Mouse (Mus musculus) gastrocnemius, postnatal 10 days (tissue): ENCODE results near the gene Stpg2. TPM values are rescaled to one million over a fixed set of nuclear protein-coding genes. Genes with fewer than 3 reads are reported as not detected.
A peak's percentile ranks its signal among the peaks of the same experiment; 100 is the strongest.
"Not testable (repeated sequence)": the region's sequence is repeated elsewhere in the genome, so short reads cannot be mapped to it uniquely, and the experiment has no call there.

ENCODE experiments used
- DNase-seq: peaks from one replicate; pipeline ENCODE4 v3.0.0; 2021; ENCODE audit warnings: mixed read lengths
- long read RNA-seq, 2 experiments: library from polyadenylated mRNA; stranded (forward); transcript quantifications; one replicate each; pipeline ENCODE4 v2.0.0; 2021
- total RNA-seq, 2 experiments: library from RNA; stranded (reverse); gene quantifications; 2 replicates each; pipeline ENCODE4 v1.2.3; 2021

Stpg2 gene
- not detected for total RNA-seq
- long read RNA-seq, experiment 1: 0 reads
- long read RNA-seq, experiment 2: 0 reads

DNA sequence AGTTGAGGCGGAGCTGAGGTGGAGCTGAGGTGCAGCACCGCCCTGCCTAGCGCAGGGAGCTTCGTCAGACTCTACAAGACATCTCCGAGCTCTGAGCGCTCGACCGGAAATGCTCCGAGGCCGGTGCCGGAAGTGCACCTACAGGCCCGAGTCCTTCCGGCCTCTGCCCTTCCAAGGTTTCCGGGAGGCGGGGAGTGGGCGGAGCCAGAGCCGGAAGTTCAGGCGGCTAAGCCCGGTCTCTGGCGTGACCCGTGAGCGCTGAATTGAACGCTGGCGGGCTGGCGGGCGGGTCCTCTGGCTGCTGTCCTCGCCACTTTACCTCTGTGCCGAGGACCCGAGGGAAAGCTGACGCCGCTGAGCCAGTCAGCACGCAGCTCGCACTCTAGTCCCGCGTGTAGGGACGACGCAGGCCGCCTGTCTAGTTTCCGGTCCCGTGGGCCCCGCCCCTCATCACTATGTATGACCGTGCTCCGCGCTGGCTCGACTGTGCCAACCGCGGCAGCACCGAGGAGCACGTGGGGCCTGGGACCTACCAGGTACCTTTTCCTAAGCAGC lies at the start of gene Stpg2:
Gene Stpg2, plus strand, starts transcription at position 251 of the 555 bp plus-strand sequence.
- DNase-seq: peak; percentile 92

- no peak for DNase-seq
These were observed 43.3 kb upstream of the Stpg2 start for GRCm38 (mm10) chr3:139162146-139162545.

DNA sequence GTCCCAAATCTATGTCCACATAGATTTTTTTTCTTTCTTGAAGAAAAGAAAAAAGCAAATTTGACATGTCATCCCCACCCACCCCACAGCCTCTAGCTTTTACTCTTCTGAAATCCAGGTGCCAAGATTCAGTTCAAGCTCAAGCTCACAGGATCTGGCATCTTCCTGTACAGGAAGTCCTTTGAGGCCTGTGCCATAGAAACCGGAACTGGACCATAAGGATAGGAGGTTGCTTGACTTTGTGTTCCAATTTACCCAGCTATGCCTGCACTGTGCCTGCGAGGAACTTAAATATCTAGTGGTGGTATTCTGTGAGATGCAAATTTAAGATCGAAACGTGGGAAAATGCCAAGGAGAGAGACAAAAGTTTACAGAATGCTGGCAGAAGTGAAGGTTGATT lies 42.8 kb upstream of the Stpg2 start:
- DNase-seq: no peak

DNA sequence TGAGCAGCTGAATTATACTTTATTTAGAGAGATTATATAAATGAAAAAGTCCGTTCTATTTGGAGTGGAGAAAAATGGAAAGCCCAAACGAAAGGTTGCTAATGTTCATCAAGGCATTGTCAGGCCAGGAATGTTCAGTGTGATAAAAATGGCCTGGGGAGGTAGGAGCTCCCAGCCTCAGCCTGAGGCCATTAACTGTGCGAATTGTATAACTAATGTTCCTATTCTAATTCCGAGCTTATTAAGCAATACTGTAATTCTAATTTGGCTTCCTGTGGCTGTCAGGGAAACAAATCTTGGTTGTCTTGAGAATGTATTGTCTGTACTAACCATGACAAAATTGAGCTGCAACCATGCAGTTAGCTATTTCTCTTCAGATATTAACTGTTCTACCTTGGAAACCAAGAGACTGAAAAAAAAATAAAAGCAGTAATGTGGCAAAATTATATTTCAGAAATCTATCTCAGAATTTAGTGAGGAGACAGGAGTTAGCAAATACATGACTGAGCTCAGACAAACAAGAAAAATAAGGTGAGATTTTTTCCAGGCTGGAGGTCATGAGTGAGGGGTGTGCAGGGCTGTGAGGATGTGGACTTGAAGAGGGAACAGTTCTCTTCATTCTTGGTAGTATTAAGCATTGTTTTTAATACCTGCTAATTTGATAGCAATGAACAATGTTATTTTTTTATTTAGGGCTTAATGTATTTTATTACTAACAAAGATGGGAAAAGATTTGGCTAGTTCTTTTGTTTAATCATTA lies 36.8 kb upstream of the Stpg2 start:
- DNase-seq: no peak

GRCm38 (mm10) chr3:139169740-139170139 lies 35.8 kb upstream of the Stpg2 start:
- DNase-seq: no peak

GRCm38 (mm10) chr3:139176936-139177335 lies 28.6 kb upstream of the Stpg2 start:
- no peak for DNase-seq

DNA sequence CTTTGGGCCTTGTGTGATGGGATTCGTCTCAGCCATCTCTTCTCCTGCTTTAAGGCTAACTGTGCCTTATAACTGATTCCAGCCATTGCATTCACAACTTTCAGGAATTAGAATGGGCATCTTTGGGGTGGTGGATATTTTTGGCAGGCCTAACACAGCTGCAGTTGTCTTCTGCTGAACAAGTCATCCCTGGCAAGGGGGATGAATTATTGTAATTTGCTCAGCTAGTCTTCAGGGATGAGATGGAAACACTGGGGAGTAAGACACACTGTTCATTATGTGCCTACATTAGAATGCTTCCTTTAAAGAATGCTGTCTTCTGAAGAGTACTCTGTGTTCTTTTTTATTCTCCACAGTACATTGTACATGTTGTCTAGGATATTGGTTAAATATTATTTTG lies 14.0 kb upstream of the Stpg2 start:
- DNase-seq: no peak

DNA sequence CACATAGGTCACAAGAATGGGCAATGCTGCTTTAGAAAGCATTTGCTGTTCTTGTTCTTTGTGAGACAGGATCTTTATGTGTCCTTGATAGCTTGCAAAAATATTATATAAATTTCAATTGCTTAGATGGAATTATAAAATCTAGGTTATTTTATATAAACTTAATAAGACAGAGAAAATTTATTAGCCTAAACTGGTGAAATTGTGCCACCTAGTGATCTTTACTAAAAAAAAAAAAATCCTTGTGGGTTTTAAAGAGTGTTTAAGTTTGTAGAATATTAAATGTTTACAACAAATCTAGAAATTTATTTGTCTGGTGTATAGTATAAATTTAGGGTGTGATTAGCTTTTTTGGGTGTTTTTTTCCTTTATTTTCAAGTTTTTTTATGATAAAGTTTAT lies 11.6 kb upstream of the Stpg2 start:
- DNase-seq: no peak

GRCm38 (mm10) chr3:139198412-139198811 lies 7.1 kb upstream of the Stpg2 start:
- no peak for DNase-seq

GRCm38 (mm10) chr3:139200324-139200723 lies 5.2 kb upstream of the Stpg2 start:
- no peak for DNase-seq

GRCm38 (mm10) chr3:139216945-139217344 lies 11.5 kb downstream of the Stpg2 start:
- DNase-seq: no peak

DNA sequence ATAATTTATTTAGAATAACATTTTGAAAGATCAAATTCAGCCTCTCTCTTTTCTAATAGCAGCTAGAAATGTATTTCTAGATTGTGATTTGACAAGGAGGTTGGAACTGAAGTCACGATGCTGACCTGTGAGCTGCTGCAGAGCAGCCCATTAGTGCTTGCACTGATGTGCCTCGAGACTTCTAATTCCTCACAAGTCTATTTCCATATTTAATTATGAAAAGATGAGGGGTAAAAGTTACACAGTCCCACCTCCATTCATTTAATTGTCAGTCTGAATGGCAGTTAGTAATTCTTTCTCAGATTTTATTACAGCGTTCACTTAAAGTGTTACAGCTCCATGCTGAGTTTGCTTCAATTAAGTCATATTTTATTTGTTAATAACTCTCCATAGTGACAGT lies 19.6 kb downstream of the Stpg2 start:
- DNase-seq: no peak

- no peak for DNase-seq
These were observed 21.3 kb downstream of the Stpg2 start for GRCm38 (mm10) chr3:139226811-139227210.

DNA sequence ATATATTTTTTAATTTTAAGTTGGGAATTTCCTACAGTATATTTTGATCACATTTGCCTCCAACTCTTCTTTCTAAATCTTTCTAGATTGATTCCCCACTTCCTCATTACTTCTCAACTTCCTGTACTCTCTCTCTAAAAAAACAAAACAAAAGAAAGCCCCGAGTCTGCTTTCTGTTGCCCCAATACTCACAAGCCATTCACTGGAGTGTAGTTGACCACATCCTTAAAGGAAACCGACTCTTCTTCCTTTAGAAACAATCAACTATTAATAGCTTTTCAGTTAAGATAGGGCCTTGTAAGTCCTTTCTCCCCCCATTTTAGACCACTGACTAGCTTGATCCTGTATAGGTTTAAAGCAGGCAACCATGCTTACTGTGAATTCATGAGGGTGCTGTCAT lies 39.7 kb downstream of the Stpg2 start:
- DNase-seq: no peak

GRCm38 (mm10) chr3:139246508-139246907 lies 41.0 kb downstream of the Stpg2 start:
- DNase-seq: no peak

GRCm38 (mm10) chr3:139262359-139262758 lies 56.9 kb downstream of the Stpg2 start:
- not testable (repeated sequence) for DNase-seq

GRCm38 (mm10) chr3:139297909-139298308 lies 92.4 kb downstream of the Stpg2 start:
- DNase-seq: no peak

DNA sequence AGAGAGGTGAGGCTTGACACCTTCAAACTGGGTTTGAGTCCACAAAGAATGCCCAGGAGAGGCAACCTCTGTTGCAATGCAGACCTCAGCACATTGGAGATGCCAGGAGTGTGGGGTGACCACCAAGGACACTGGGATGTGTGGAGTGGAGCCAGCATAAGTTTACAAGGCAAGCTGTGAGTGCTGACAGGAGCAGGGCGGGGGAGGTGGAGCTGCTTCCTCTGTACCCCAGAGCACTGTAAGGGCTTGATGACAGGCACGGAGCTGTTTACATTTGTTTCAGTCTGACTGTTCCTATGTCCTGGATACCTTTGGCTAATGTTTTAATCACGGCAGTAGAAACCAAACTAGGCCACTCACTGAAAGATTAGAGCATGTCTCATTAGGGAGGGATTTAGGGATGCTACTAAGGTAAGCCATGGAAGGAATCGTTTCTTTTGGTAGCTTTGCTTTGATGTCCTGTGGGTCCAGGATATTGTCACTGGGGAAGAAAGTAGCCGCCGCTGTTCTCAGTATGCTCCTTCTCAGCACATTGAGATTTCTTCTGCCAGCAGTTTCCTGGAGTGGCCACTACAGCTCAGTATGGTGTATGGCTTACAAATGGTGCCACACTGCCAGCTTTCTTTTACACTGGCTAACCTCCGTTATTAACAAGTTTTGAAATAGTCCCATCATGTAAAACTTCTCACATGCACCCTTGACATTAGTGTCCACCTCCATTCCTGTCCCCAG lies 102.8 kb downstream of the Stpg2 start:
- no peak for DNase-seq

GRCm38 (mm10) chr3:139311721-139312120 lies 106.2 kb downstream of the Stpg2 start:
- no peak for DNase-seq

DNA sequence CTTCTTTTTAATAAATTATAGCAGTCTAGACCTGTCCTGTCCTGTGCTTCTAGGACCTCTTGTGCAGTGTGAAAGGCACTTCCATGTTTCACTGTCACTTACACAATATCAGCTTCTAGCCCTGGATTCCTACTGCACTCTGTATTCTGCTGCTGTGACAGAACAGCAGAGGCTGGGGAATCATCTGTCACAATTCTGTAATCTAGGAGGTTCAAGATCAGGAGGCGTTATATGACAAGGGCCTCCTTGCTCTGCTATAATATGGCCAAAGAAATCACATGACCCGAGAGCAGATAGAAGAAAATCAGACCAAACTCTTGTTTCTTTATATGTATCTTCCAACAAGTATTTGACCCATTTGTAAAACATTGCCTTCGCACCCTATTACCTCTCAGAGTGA lies 175.0 kb downstream of the Stpg2 start:
- DNase-seq: no peak

DNA sequence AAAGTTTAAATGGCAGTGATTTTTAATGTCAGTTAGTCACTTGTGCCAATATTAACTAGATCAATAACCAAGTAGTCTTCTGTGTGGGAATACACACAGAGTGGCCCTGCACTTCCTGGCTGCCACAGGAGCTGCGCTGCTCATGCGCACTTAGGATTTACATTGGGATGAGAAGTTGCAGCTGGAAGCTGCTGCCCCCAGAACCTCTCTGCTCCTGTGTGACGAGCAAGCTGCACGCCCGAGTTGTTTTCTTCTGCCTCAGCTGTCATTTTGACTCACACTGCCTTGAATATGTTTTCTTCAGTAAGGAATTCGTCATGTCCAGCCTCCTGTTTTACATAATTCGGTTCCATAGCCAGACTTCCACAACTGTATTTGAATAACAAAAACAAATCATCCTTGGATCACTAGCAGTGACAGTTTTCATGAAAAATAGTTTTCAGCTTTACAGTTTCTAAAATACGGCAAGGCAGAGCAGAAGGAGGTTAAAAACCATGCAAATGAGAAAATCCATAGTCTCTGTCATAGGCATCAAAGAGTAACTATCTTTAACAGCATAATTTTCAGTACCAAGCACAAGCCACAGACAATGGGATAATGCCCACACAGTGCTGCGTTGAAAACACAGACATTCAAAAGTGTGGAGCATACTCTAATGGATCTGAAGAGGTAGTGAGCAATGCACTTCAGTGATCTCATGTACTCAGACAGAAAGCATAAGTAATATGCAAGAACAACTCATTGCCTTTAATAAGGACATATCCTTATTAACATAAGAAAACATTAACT lies 191.8 kb downstream of the Stpg2 start:
- no peak for DNase-seq

DNA sequence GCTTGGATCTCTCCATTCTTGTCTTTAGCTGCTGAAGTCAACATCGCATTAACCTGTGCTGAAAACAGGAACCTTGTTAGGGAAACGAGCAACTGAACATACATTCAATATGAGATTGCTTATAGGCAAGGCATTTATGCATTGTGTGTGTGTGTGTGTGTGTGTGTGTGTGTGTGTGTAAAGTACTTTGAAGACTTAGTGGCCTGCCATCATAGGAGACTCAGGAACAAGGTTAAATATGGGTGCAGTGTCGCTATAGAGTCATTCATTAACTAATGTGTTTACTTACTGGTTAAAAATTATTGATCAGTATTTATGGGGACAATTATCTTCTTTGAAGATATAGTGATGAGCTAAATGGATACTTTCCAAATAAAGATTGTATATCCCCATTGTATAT lies 199.2 kb downstream of the Stpg2 start:
- DNase-seq: no peak

DNA sequence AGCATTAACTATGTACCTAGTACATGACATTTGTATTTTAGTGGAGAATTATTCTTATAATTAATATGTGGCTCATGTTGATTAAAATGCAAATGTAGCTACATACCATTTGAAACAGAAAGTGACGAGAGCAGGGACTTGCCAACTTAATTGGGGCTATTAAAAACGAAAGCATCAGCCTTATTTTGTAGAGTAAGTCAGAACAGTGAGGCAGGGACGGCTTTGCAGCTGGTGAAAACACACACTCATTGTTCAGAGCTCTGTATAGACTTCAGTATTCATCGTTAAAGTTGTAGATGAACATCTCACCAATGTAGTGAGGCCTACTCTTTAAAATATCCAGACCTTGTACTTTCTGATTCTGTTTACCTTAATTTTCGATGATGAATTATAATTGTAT lies 213.6 kb downstream of the Stpg2 start:
- DNase-seq: no peak
